Mouse (Mus musculus) thymus, postnatal 4 days (tissue): ENCODE results near the gene Akap9.
"Not testable (repeated sequence)": the region's sequence is repeated elsewhere in the genome, so short reads cannot be mapped to it uniquely, and the experiment has no call there.

Experiments
- DNase-seq: peaks from one replicate; pipeline ENCODE4 v3.0.0; 2021

Gene Akap9

GRCm38 (mm10) chr5:4040922-4041321 lies 113.1 kb downstream of the Akap9 start:
- no peak for DNase-seq

GRCm38 (mm10) chr5:4060313-4060712 lies 132.5 kb downstream of the Akap9 start:
- DNase-seq, result no peak

GRCm38 (mm10) chr5:4066476-4067115 lies 138.7 kb downstream of the Akap9 start:
- DNase-seq, result no peak

GRCm38 (mm10) chr5:4067203-4067602 lies 139.3 kb downstream of the Akap9 start:
- DNase-seq, result no peak

- DNase-seq, result no peak
Observed at GRCm38 (mm10) chr5:4079086-4079485, 151.2 kb downstream of the Akap9 start.

- DNase-seq, result no peak
Observed at GRCm38 (mm10) chr5:4080861-4081260, 153.0 kb downstream of the Akap9 start.

GRCm38 (mm10) chr5:4081513-4081912 lies 153.7 kb downstream of the Akap9 start:
- DNase-seq, result no peak

- no peak for DNase-seq
Observed at GRCm38 (mm10) chr5:4084948-4085347, 157.1 kb downstream of the Akap9 start.

- DNase-seq, result no peak
Observed at GRCm38 (mm10) chr5:4086309-4086708, 158.5 kb downstream of the Akap9 start.

- no peak for DNase-seq
Observed at GRCm38 (mm10) chr5:4088190-4088589, 160.3 kb downstream of the Akap9 start.

GRCm38 (mm10) chr5:4094471-4094870 lies 166.6 kb downstream of the Akap9 start:
- no peak for DNase-seq

- DNase-seq, result no peak
Observed at GRCm38 (mm10) chr5:4101031-4101430, 173.2 kb downstream of the Akap9 start.

GRCm38 (mm10) chr5:4101770-4102169 lies 173.9 kb downstream of the Akap9 start:
- no peak for DNase-seq

- DNase-seq, result peak; percentile 69
Observed at GRCm38 (mm10) chr5:4103626-4104340, 175.9 kb downstream of the Akap9 start.

GRCm38 (mm10) chr5:4104341-4105040 lies 176.6 kb downstream of the Akap9 start, which contains the start of gene Cyp51:
TSS of gene Cyp51 (minus strand) at chr5:4104746.
- peak; percentile 92 for DNase-seq

- no peak for DNase-seq
Observed at GRCm38 (mm10) chr5:4105651-4106186, 177.9 kb downstream of the Akap9 start.

GRCm38 (mm10) chr5:4107056-4107455 lies 179.2 kb downstream of the Akap9 start:
- not testable (repeated sequence) for DNase-seq

GRCm38 (mm10) chr5:4112570-4113098 lies 184.8 kb downstream of the Akap9 start:
- no peak for DNase-seq
